Mouse (Mus musculus) forebrain, embryonic 10.5 days (tissue): Measurements from ENCODE around the gene Zfhx3. TPM values are rescaled to one million over a fixed set of nuclear protein-coding genes. Genes with fewer than 3 reads are reported as not detected.

ENCODE experiments used
- DNase-seq: peaks from one replicate; pipeline ENCODE4 v3.0.0-alpha.2; 2017; ENCODE audit warnings: low spot score; ENCODE audit errors: extremely low spot score
- H3K27ac ChIP-seq: fragments of 300-500 bp; sonication (generic); 2 replicates; pipeline ENCODE4 v1.5.1; 2016; ENCODE audit warnings: mild to moderate bottlenecking
- H3K27me3 ChIP-seq: fragments of 300-500 bp; sonication (generic); 2 replicates; pipeline ENCODE4 v1.6.1; 2016; ENCODE audit warnings: mild to moderate bottlenecking; ENCODE audit not compliant: poor library complexity, severe bottlenecking
- H3K36me3 ChIP-seq: fragments of 300-500 bp; sonication (generic); replicated peaks from 2 replicates; pipeline ENCODE4 v1.6.1; 2016; ENCODE audit warnings: mild to moderate bottlenecking, moderate library complexity
- H3K4me1 ChIP-seq: fragments of 300-500 bp; sonication (generic); 2 replicates; pipeline ENCODE4 v1.6.1; 2016
- H3K4me3 ChIP-seq: fragments of 300-500 bp; sonication (generic); 2 replicates; pipeline ENCODE4 v1.5.1; 2016; ENCODE audit warnings: mild to moderate bottlenecking, moderate library complexity
- H3K9me3 ChIP-seq: fragments of 300-500 bp; sonication (generic); 2 replicates; pipeline ENCODE4 v1.6.1; 2016; ENCODE audit warnings: mild to moderate bottlenecking, moderate library complexity
- WGBS: fragments of 180-500 bp; shearing (Covaris S2); methylation state at CpG from one replicate; pipeline ENCODE4 v1.1.7; 2016; 5-methylcytosine and 5-hydroxymethylcytosine counted together
- polyA plus RNA-seq: library from polyadenylated mRNA; unstranded; fragments of >200 nt; fragmentation: Nextera tagmentation; extraction: Ambion mirVana; gene quantifications from 2 replicates; pipeline ENCODE4 v1.2.1, GENCODE M21; 2016

Gene Zfhx3
- polyA plus RNA-seq, 1 experiment from 2014 or later: 11.4 TPM

GRCm38 (mm10) chr8:108146536-108146935, 204.1 kb downstream of the Zfhx3 start:
- WGBS: 73% methylated on average over 5 of the region's 5 CpGs
- no peak overlapping the region for H3K27ac ChIP-seq
- H3K4me3 ChIP-seq: no peak overlapping the region
- H3K9me3 ChIP-seq: no peaks in the 10 kb centered on the region
- DNase-seq: no peak
- peaks cover 15% of the 10 kb centered on the region for H3K4me1 ChIP-seq
- no peaks in the 10 kb centered on the region for H3K36me3 ChIP-seq
- H3K27me3 ChIP-seq: no peaks in the 10 kb centered on the region

GRCm38 (mm10) chr8:108148599-108149249, 206.3 kb downstream of the Zfhx3 start:
- Histone ChIP-seq H3K4me3 (no peak overlapping the region), H3K9me3 (no peaks in the 10 kb centered on the region), H3K27me3 (no peaks in the 10 kb centered on the region), H3K4me1 (peaks cover 15% of the 10 kb centered on the region), H3K36me3 (no peaks in the 10 kb centered on the region), H3K27ac (no peak overlapping the region)
- WGBS: 76% methylated on average over 15 of the region's 15 CpGs
- DNase-seq: no peak

- Histone ChIP-seq H3K36me3 (no peaks in the 10 kb centered on the region), H3K9me3 (no peaks in the 10 kb centered on the region), H3K4me3 (no peak overlapping the region), H3K27me3 (no peaks in the 10 kb centered on the region), H3K4me1 (peaks cover 6% of the 10 kb centered on the region; the same call in 1 of the 2 replicates), H3K27ac (no peak overlapping the region)
- 92% methylated on average over 14 of the region's 14 CpGs for WGBS
- no peak for DNase-seq
Observed at GRCm38 (mm10) chr8:108170804-108171203, 228.4 kb downstream of the Zfhx3 start.

- Histone ChIP-seq H3K9me3 (no peaks in the 10 kb centered on the region), H3K27ac (no peak overlapping the region), H3K4me1 (no peaks in the 10 kb centered on the region), H3K4me3 (no peak overlapping the region), H3K36me3 (no peaks in the 10 kb centered on the region), H3K27me3 (no peaks in the 10 kb centered on the region)
- no peak for DNase-seq
- WGBS: 80% methylated on average over 4 of the region's 4 CpGs
Observed at GRCm38 (mm10) chr8:108183296-108183695, 240.9 kb downstream of the Zfhx3 start.

- no peak for DNase-seq
- Histone ChIP-seq H3K4me3 (no peak overlapping the region), H3K36me3 (no peaks in the 10 kb centered on the region), H3K27ac (no peak overlapping the region), H3K9me3 (no peaks in the 10 kb centered on the region), H3K4me1 (no peaks in the 10 kb centered on the region), H3K27me3 (no peaks in the 10 kb centered on the region)
- 87% methylated on average over 8 of the region's 8 CpGs for WGBS
Observed at GRCm38 (mm10) chr8:108183948-108184347, 241.5 kb downstream of the Zfhx3 start.

GRCm38 (mm10) chr8:108186289-108186688, 243.8 kb downstream of the Zfhx3 start:
- Histone ChIP-seq H3K4me3 (no peak overlapping the region), H3K36me3 (no peaks in the 10 kb centered on the region), H3K27ac (no peak overlapping the region), H3K9me3 (no peaks in the 10 kb centered on the region), H3K4me1 (no peaks in the 10 kb centered on the region), H3K27me3 (no peaks in the 10 kb centered on the region)
- no peak for DNase-seq
- 91% methylated on average over 3 of the region's 3 CpGs for WGBS

- Histone ChIP-seq H3K27me3 (no peaks in the 10 kb centered on the region), H3K9me3 (no peaks in the 10 kb centered on the region), H3K4me3 (no peak overlapping the region), H3K27ac (no peak overlapping the region), H3K36me3 (no peaks in the 10 kb centered on the region), H3K4me1 (no peaks in the 10 kb centered on the region)
- 83% methylated on average over 4 of the region's 4 CpGs for WGBS
- DNase-seq: no peak
Observed at GRCm38 (mm10) chr8:108188044-108188443, 245.6 kb downstream of the Zfhx3 start.

- Histone ChIP-seq H3K27me3 (no peaks in the 10 kb centered on the region), H3K27ac (no peak overlapping the region), H3K36me3 (no peaks in the 10 kb centered on the region), H3K4me3 (no peak overlapping the region), H3K4me1 (peaks cover 12% of the 10 kb centered on the region), H3K9me3 (no peaks in the 10 kb centered on the region)
- WGBS: 53% methylated on average over 8 of the region's 8 CpGs
- peak; percentile 32 for DNase-seq
Observed at GRCm38 (mm10) chr8:108194571-108194970, 252.1 kb downstream of the Zfhx3 start.

GRCm38 (mm10) chr8:108215026-108215425, 272.6 kb downstream of the Zfhx3 start:
- no peak for DNase-seq
- Histone ChIP-seq H3K27me3 (no peaks in the 10 kb centered on the region), H3K36me3 (no peaks in the 10 kb centered on the region), H3K9me3 (no peaks in the 10 kb centered on the region), H3K27ac (no peak overlapping the region), H3K4me3 (no peak overlapping the region), H3K4me1 (peaks cover 25% of the 10 kb centered on the region)
- 98% methylated on average over 3 of the region's 3 CpGs for WGBS

- Histone ChIP-seq H3K27ac (peak overlapping the region; percentile 40), H3K27me3 (peaks cover 7% of the 10 kb centered on the region), H3K36me3 (no peaks in the 10 kb centered on the region), H3K4me3 (no peak overlapping the region), H3K4me1 (peaks cover 26% of the 10 kb centered on the region), H3K9me3 (no peaks in the 10 kb centered on the region)
- 53% methylated on average over 13 of the region's 13 CpGs for WGBS
- DNase-seq: no peak
Observed at GRCm38 (mm10) chr8:108218171-108218840, 275.9 kb downstream of the Zfhx3 start.

- Histone ChIP-seq H3K9me3 (no peaks in the 10 kb centered on the region), H3K27me3 (peaks cover 7% of the 10 kb centered on the region), H3K36me3 (no peaks in the 10 kb centered on the region), H3K4me3 (no peak overlapping the region), H3K4me1 (peaks cover 25% of the 10 kb centered on the region), H3K27ac (peak overlapping the region; percentile 60; the same call in 1 of the 2 replicates)
- WGBS: 82% methylated on average over 3 of the region's 3 CpGs
- DNase-seq: no peak
Observed at GRCm38 (mm10) chr8:108220511-108220910, 278.1 kb downstream of the Zfhx3 start.

GRCm38 (mm10) chr8:108222091-108222490, 279.6 kb downstream of the Zfhx3 start:
- no peaks in the 10 kb centered on the region for H3K9me3 ChIP-seq
- no peak overlapping the region for H3K4me3 ChIP-seq
- DNase-seq: no peak
- 89% methylated on average over 2 of the region's 2 CpGs for WGBS
- H3K4me1 ChIP-seq: peaks cover 23% of the 10 kb centered on the region
- no peak overlapping the region for H3K27ac ChIP-seq
- H3K36me3 ChIP-seq: no peaks in the 10 kb centered on the region
- peaks cover 7% of the 10 kb centered on the region for H3K27me3 ChIP-seq

GRCm38 (mm10) chr8:108232326-108232725, 289.9 kb downstream of the Zfhx3 start:
- H3K27me3 ChIP-seq: 0 out of 2 replicates have a peak, but pooled peaks cover 4% of the 10 kb centered on the region
- DNase-seq: no peak
- H3K4me1 ChIP-seq: peaks cover 32% of the 10 kb centered on the region
- no peak overlapping the region for H3K4me3 ChIP-seq
- H3K27ac ChIP-seq: no peak overlapping the region; the same call in 1 of the 2 replicates
- 75% methylated on average over 7 of the region's 7 CpGs for WGBS
- H3K9me3 ChIP-seq: no peaks in the 10 kb centered on the region
- H3K36me3 ChIP-seq: no peaks in the 10 kb centered on the region
